Mouse (Mus musculus): Measurements from ENCODE around the gene 9330182L06Rik. TPM values are rescaled to one million over a fixed set of nuclear protein-coding genes. Genes with fewer than 3 reads are reported as not detected.
A peak's percentile ranks its signal among the peaks of the same experiment; 100 is the strongest.

9330182L06Rik gene
- polyA plus RNA-seq, 1 experiment from 2014 or later: 3.9 TPM

MicroRNAs encoded within 50 kb of the gene (microRNA counts, 519-probe panel; counts per million panel counts)
- microRNA mmu-miR-879: not detected

Small RNA genes within 50 kb of the gene (microRNA-seq; reads per million reads assigned to microRNA genes)
- 5.8 reads per million, percentile 18 among the genes with 10 or more reads in this experiment for gene Mir879

Other genes with a start within 250 kb of the 9330182L06Rik start
- 28.1 and 30.4 TPM in 2 replicates for gene Tmem243, start 165.4 kb upstream of the 9330182L06Rik start, polyA plus RNA-seq (2016; fragmentation: Nextera tagmentation; extraction: Ambion mirVana)
- gene Dmtf1, start 104.3 kb upstream of the 9330182L06Rik start, polyA plus RNA-seq (2016; fragmentation: Nextera tagmentation; extraction: Ambion mirVana): 64.4 and 66.9 TPM in 2 replicates

All from limb, embryonic 12.5 days (tissue).